Mouse (Mus musculus) G1E (cell line): ENCODE measurements around the gene Lancl2. TPM values are rescaled to one million over a fixed set of nuclear protein-coding genes. Genes with fewer than 3 reads are reported as not detected.

Experiments used
- ATAC-seq: 2 replicates; pipeline ENCODE4 v1.8.0; 2016; ENCODE audit warnings: mild to moderate bottlenecking; ENCODE audit not compliant: insufficient number of reproducible peaks, poor library complexity, low FRiP score, severe bottlenecking; ENCODE audit errors: extremely low read depth
- DNase-seq: peaks from one replicate; pipeline ENCODE4 v3.0.0; 2012; ENCODE audit warnings: low spot score
- H3K27me3 ChIP-seq: 2 replicates; pipeline ENCODE4 v1.6.1; 2012; ENCODE audit warnings: mild to moderate bottlenecking, low read length, inconsistent platforms; ENCODE audit not compliant: insufficient read depth
- H3K36me3 ChIP-seq: replicated peaks from 2 replicates; pipeline ENCODE3; 2012; ENCODE audit warnings: mild to moderate bottlenecking, inconsistent platforms
- H3K4me1 ChIP-seq: 2 replicates; pipeline ENCODE4 v1.6.1; 2012; ENCODE audit warnings: low read depth, low read length, inconsistent platforms, mixed read lengths; ENCODE audit not compliant: insufficient read depth
- H3K4me3 ChIP-seq: 2 replicates; pipeline ENCODE4 v1.5.1; 2012; ENCODE audit warnings: low read depth, mild to moderate bottlenecking, inconsistent platforms, low read length, moderate library complexity, mixed read lengths
- H3K9me3 ChIP-seq: replicated peaks from 2 replicates; pipeline ENCODE4 v1.6.1; 2012; ENCODE audit warnings: inconsistent platforms
- CTCF ChIP-seq: IDR thresholded peaks from 2 replicates; pipeline ENCODE4 v1.5.1; 2012; ENCODE audit warnings: low read depth, low read length, inconsistent platforms, mixed read lengths
- GATA1 ChIP-seq: IDR thresholded peaks from 2 replicates; pipeline ENCODE4 v1.6.1; 2012; ENCODE audit warnings: borderline replicate concordance, low read length, inconsistent platforms, mixed read lengths
- GATA2 ChIP-seq: IDR thresholded peaks from 2 replicates; pipeline ENCODE4 v1.6.1; 2012; ENCODE audit warnings: low read depth, low read length, inconsistent platforms, borderline replicate concordance
- POLR2AphosphoS5 ChIP-seq: IDR thresholded peaks from 2 replicates; pipeline ENCODE4 v1.6.1; 2012; ENCODE audit warnings: low read depth, low read length, inconsistent platforms; ENCODE audit not compliant: insufficient replicate concordance
- TAL1 ChIP-seq: conservative IDR thresholded peaks from 2 replicates; pipeline ENCODE4 v1.6.1; 2012; ENCODE audit warnings: low read depth, low read length, inconsistent platforms, mixed read lengths
- polyA plus RNA-seq: library from polyadenylated mRNA; stranded (reverse); fragments of >175 nt; gene quantifications from 2 replicates; pipeline ENCODE4 v1.2.3, GENCODE M21; 2012
- total RNA-seq, 2 experiments: library from RNA; stranded (forward) in 1 of 2; stranded (reverse) in 1 of 2; fragments of 200-1000 nt in 1 of 2; fragments of >200 nt in 1 of 2; fragmentation: Nextera tagmentation in 1 of 2; gene quantifications; 2 replicates each; pipeline ENCODE4 v1.2.3; 2014 to 2017

Lancl2 gene
- total and polyA plus RNA-seq, 3 experiments: 22.1 to 33.8 (median 26.2) TPM

- Histone ChIP-seq H3K9me3 (no peaks in the 10 kb centered on the region), H3K4me3 (peak overlapping the region; percentile 83), H3K36me3 (no peaks in the 10 kb centered on the region), H3K27me3 (no peaks in the 10 kb centered on the region), H3K4me1 (peaks cover 25% of the 10 kb centered on the region)
- TF ChIP-seq GATA2 (no peak), CTCF (no peak), TAL1 (no peak)
- DNase-seq (peak; percentile 80), ATAC-seq (peak; percentile 93)
Measured at GRCm38 (mm10) chr6:57702743-57703499, 581 bp downstream of the Lancl2 start.

DNA sequence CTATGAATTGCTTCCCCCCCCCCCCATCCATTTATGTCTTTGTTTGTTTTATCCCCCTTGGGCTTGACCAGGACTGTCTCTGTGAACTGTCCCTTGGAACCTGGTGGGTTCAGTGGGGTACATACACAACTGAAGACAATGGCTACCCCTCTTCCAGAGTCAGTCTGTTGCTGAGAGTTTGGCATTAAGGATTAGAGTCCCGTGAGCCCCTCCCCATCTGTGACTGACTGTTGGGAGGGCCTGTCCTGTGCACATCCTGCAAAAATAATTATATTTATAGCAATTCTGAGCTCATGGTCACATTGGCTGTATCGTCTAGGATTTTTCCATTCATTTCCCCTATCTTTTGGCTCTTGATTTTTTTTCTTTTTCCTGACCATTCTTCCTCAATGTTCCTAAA is 1.4 kb downstream of the Lancl2 start:
- H3K4me3 ChIP-seq: peak overlapping the region; percentile 83
- no peaks in the 10 kb centered on the region for H3K9me3 ChIP-seq
- H3K4me1 ChIP-seq: peaks cover 26% of the 10 kb centered on the region
- no peaks in the 10 kb centered on the region for H3K27me3 ChIP-seq
- ATAC-seq: no peak
- no peak for TF ChIP-seq GATA2
- no peak for TF ChIP-seq CTCF
- no peak for TF ChIP-seq GATA1
- no peak for TF ChIP-seq POLR2AphosphoS5
- TF ChIP-seq TAL1: no peak
- DNase-seq: no peak
- H3K36me3 ChIP-seq: no peaks in the 10 kb centered on the region

DNA sequence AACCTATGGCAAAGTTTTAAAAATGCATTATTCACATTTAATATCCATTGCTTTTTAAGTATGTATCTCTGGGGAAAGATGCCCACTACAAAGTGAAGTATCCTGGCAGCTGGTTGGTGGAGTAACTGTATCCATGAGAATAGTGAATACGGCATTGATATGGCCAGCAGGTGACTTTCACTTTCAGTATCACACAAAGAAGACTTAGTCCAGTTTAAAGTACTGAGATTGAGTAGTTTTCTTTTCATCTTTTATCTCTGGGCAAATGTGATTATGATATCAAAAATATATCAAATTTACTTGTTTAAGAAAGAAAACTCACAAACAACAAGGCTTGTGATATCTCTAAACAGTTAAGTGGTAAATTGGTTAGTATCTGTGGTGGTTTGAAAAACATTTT is 4.4 kb downstream of the Lancl2 start:
- DNase-seq (no peak), ATAC-seq (no peak)
- Histone ChIP-seq H3K27me3 (no peaks in the 10 kb centered on the region), H3K4me3 (peak overlapping the region; percentile 47; the same call in 1 of the 2 replicates), H3K9me3 (no peaks in the 10 kb centered on the region), H3K4me1 (peaks cover 28% of the 10 kb centered on the region), H3K36me3 (no peaks in the 10 kb centered on the region)
- TF ChIP-seq GATA2: no peak
- TF ChIP-seq CTCF: no peak
- no peak for TF ChIP-seq TAL1
- no peak for TF ChIP-seq GATA1
- no peak for TF ChIP-seq POLR2AphosphoS5

GRCm38 (mm10) chr6:57711726-57712125 is 9.4 kb downstream of the Lancl2 start:
- ATAC-seq (no peak), DNase-seq (no peak)
- H3K27me3 ChIP-seq: no peaks in the 10 kb centered on the region
- H3K4me3 ChIP-seq: no peak overlapping the region
- H3K9me3 ChIP-seq: no peaks in the 10 kb centered on the region
- TF ChIP-seq GATA1: no peak
- TF ChIP-seq TAL1: no peak
- no peak for TF ChIP-seq CTCF
- no peak for TF ChIP-seq POLR2AphosphoS5
- TF ChIP-seq GATA2: no peak
- no peaks in the 10 kb centered on the region for H3K36me3 ChIP-seq
- H3K4me1 ChIP-seq: peaks cover 18% of the 10 kb centered on the region

DNA sequence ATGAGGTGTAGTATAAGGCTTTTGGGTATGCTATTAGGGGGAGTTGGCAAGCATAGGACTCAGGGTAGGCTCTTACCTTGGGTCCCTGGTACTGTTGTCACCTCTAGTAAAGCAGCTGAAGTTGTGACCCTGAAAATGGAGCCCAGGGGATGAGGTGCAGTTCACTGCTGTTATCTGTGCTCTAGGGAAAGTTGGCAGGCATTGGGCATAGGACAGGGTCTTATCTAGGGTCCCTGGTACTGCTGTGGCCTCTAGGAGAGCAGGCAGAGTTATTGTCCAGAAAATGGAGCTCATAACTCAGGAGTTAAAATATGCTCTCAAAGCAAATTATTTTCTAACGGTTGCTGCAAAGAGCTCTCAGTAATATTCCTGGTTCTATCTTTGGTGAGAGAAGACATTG is 19.0 kb downstream of the Lancl2 start:
- ATAC-seq: no peak

DNA sequence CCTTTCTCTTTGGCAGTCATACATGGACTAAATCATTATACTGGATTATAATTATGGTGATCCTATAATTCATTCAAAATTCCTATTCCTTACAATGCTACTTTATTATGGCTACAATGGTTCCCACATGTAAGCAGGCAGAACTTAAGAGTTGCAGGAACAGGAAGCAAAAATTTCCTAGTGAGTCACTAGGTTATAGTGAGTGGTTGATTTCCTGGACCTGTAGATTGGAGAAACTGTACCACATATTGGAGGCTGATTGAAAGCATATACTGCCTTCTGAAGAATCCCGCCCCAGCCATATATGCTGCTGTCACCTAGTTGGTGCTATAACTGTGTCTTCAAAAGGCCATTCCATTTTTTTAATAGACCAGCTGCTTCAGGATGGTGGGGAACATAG is 40.4 kb downstream of the Lancl2 start:
- Histone ChIP-seq H3K27me3 (no peaks in the 10 kb centered on the region), H3K9me3 (no peaks in the 10 kb centered on the region), H3K4me3 (no peak overlapping the region), H3K36me3 (peaks cover 12% of the 10 kb centered on the region), H3K4me1 (peaks cover 39% of the 10 kb centered on the region)
- DNase-seq (no peak), ATAC-seq (no peak)
- TF ChIP-seq GATA2 (no peak), POLR2AphosphoS5 (no peak), GATA1 (no peak), TAL1 (no peak), CTCF (no peak)

More for the DNA sequence above, 19.0 kb downstream of the Lancl2 start:
- TF ChIP-seq TAL1 (no peak), GATA2 (no peak), GATA1 (no peak), POLR2AphosphoS5 (no peak), CTCF (no peak)
- no peaks in the 10 kb centered on the region for H3K9me3 ChIP-seq
- no peaks in the 10 kb centered on the region for H3K4me1 ChIP-seq
- H3K36me3 ChIP-seq: peaks cover 18% of the 10 kb centered on the region
- no peak for DNase-seq
- no peak overlapping the region for H3K4me3 ChIP-seq
- H3K27me3 ChIP-seq: no peaks in the 10 kb centered on the region
